Mouse (Mus musculus) frontal cortex, postnatal 14 days (tissue): ENCODE results near the gene Ccdc180.

Experiments
- DNase-seq, 2 experiments: peaks; one replicate each; pipeline ENCODE4 v3.0.0; 2022; ENCODE audit warnings: low spot score in 2 of 2

Gene Ccdc180

GRCm38 (mm10) chr4:45971806-45972447 lies 81.8 kb downstream of the Ccdc180 start:
- peak; percentile 92 to 98 for DNase-seq

- DNase-seq = peak; percentile 19 to 40
These were observed 82.3 kb downstream of the Ccdc180 start for GRCm38 (mm10) chr4:45972448-45972854.

DNA sequence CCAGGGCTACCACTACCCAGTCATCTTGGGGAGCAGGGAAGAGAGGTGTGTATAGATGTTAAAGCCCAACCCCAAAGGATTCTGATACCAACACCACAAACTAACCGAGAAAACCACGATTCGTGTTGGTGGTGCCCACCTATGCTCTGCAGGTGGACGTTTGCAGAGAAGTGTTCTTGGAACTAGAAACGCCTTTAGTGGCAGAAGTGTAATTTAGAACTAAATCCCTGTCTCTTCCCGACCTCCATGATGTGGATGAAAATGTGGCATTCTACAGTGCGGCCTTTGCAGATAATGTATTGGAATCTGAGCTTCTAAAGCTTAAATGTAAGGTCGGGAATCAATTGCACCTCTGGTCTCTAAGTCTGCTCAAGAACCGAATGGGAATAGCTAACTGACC lies 82.8 kb downstream of the Ccdc180 start:
- no peak for DNase-seq

- DNase-seq = no peak
These were observed 87.0 kb downstream of the Ccdc180 start for GRCm38 (mm10) chr4:45976931-45977667.

- DNase-seq = no peak
These were observed 89.8 kb downstream of the Ccdc180 start for GRCm38 (mm10) chr4:45979916-45980315.

GRCm38 (mm10) chr4:45981054-45981453 lies 91.0 kb downstream of the Ccdc180 start:
- no peak for DNase-seq

- no peak for DNase-seq
These were observed 100.5 kb downstream of the Ccdc180 start for GRCm38 (mm10) chr4:45990427-45991135.

- no peak for DNase-seq
These were observed 108.4 kb downstream of the Ccdc180 start for GRCm38 (mm10) chr4:45998536-45998935.
